Mouse (Mus musculus): ENCODE measurements around the gene Morc4. TPM values are rescaled to one million over a fixed set of nuclear protein-coding genes. Genes with fewer than 3 reads are reported as not detected.

The Morc4 gene
- polyA plus RNA-seq, 1 experiment from 2014 or later = 16.8 TPM

GRCm38 (mm10) chrX:139783045-139783422, 88.4 kb downstream of the Morc4 start:
- Histone ChIP-seq H3K4me1 (ENCODE audit: control insufficient read depth in 2 of 2, insufficient read depth in 2 of 2, low read length in 2 of 2) (peaks cover 0 to 9% of the 10 kb centered on the region in 2 experiments; a peak in 3 of 4 replicates), H3K9me3 (ENCODE audit: control insufficient read depth, low read length) (no peaks in the 10 kb centered on the region), H3K9ac (ENCODE audit: low read length) (no peak overlapping the region), H3K36me3 (ENCODE audit: control insufficient read depth, insufficient read depth, low read length) (no peaks in the 10 kb centered on the region), H3K27me3 (ENCODE audit: control insufficient read depth, insufficient read depth, low read length) (no peaks in the 10 kb centered on the region), H3K4me3 (ENCODE audit: control insufficient read depth in 1 of 2, insufficient read depth in 1 of 2, low read depth in 1 of 2, low read length in 2 of 2) (no peak overlapping the region), H3K27ac (replicated peaks in 1 of 2; ENCODE audit: control insufficient read depth in 1 of 2, insufficient read depth in 1 of 2, low read depth in 2 of 2, low read length in 2 of 2) (no peak overlapping the region), H3K4me2 (ENCODE audit: low read length) (no peak overlapping the region)
- 0 out of 2 replicates have a peak, but pooled peaks have one; percentile 26 for ATAC-seq (ENCODE audit: insufficient number of reproducible peaks, insufficient read depth, low FRiP score, low read depth)
- 56% methylated on average over 3 of the region's 3 CpGs for WGBS

- no peak for ATAC-seq (ENCODE audit: insufficient number of reproducible peaks, insufficient read depth, low FRiP score, low read depth)
- 58% methylated on average over 6 of the region's 6 CpGs for WGBS
- no peaks in the 10 kb centered on the region for H3K36me3 ChIP-seq (ENCODE audit: control insufficient read depth, insufficient read depth, low read length)
- H3K9ac ChIP-seq (ENCODE audit: low read length) = no peak within 1 kb of the TSS
- no peaks in the 10 kb centered on the region for H3K27me3 ChIP-seq (ENCODE audit: control insufficient read depth, insufficient read depth, low read length)
- no peak within 1 kb of the TSS for H3K4me2 ChIP-seq (ENCODE audit: low read length)
- H3K9me3 ChIP-seq (ENCODE audit: control insufficient read depth, low read length) = no peaks in the 10 kb centered on the region
- H3K4me1 ChIP-seq (ENCODE audit: control insufficient read depth in 2 of 2, insufficient read depth in 2 of 2, low read length in 2 of 2) = peaks cover 0 to 9% of the 10 kb centered on the region in 2 experiments; a peak in 3 of 4 replicates
- no peak within 1 kb of the TSS for H3K4me3 ChIP-seq (ENCODE audit: control insufficient read depth in 1 of 2, insufficient read depth in 1 of 2, low read depth in 1 of 2, low read length in 2 of 2)
- H3K27ac ChIP-seq (replicated peaks in 1 of 2; ENCODE audit: control insufficient read depth in 1 of 2, insufficient read depth in 1 of 2, low read depth in 2 of 2, low read length in 2 of 2) = no peak within 1 kb of the TSS
Observed at GRCm38 (mm10) chrX:139782278-139783044, 89.0 kb downstream of the Morc4 start, which contains the start of gene Ripply1. TSS of gene Ripply1 (minus strand) at chrX:139782353.

GRCm38 (mm10) chrX:139781563-139781962, 89.9 kb downstream of the Morc4 start:
- no peak overlapping the region for H3K9ac ChIP-seq (ENCODE audit: low read length)
- peaks cover 0 to 9% of the 10 kb centered on the region in 2 experiments; a peak in 3 of 4 replicates for H3K4me1 ChIP-seq (ENCODE audit: control insufficient read depth in 2 of 2, insufficient read depth in 2 of 2, low read length in 2 of 2)
- H3K9me3 ChIP-seq (ENCODE audit: control insufficient read depth, low read length) = no peaks in the 10 kb centered on the region
- 76% methylated on average over 4 of the region's 4 CpGs for WGBS
- H3K36me3 ChIP-seq (ENCODE audit: control insufficient read depth, insufficient read depth, low read length) = no peaks in the 10 kb centered on the region
- no peak overlapping the region for H3K4me2 ChIP-seq (ENCODE audit: low read length)
- ATAC-seq (ENCODE audit: insufficient number of reproducible peaks, insufficient read depth, low FRiP score, low read depth) = no peak
- no peak overlapping the region for H3K27ac ChIP-seq (replicated peaks in 1 of 2; ENCODE audit: control insufficient read depth in 1 of 2, insufficient read depth in 1 of 2, low read depth in 2 of 2, low read length in 2 of 2)
- no peak overlapping the region for H3K4me3 ChIP-seq (ENCODE audit: control insufficient read depth in 1 of 2, insufficient read depth in 1 of 2, low read depth in 1 of 2, low read length in 2 of 2)
- no peaks in the 10 kb centered on the region for H3K27me3 ChIP-seq (ENCODE audit: control insufficient read depth, insufficient read depth, low read length)

GRCm38 (mm10) chrX:139780988-139781387, 90.5 kb downstream of the Morc4 start:
- no peak for ATAC-seq (ENCODE audit: insufficient number of reproducible peaks, insufficient read depth, low FRiP score, low read depth)
- Histone ChIP-seq H3K4me3 (ENCODE audit: control insufficient read depth in 1 of 2, insufficient read depth in 1 of 2, low read depth in 1 of 2, low read length in 2 of 2) (no peak overlapping the region), H3K27ac (replicated peaks in 1 of 2; ENCODE audit: control insufficient read depth in 1 of 2, insufficient read depth in 1 of 2, low read depth in 2 of 2, low read length in 2 of 2) (no peak overlapping the region), H3K4me2 (ENCODE audit: low read length) (no peak overlapping the region), H3K4me1 (ENCODE audit: control insufficient read depth in 2 of 2, insufficient read depth in 2 of 2, low read length in 2 of 2) (peaks cover 0 to 9% of the 10 kb centered on the region in 2 experiments; a peak in 3 of 4 replicates), H3K27me3 (ENCODE audit: control insufficient read depth, insufficient read depth, low read length) (no peaks in the 10 kb centered on the region), H3K9me3 (ENCODE audit: control insufficient read depth, low read length) (no peaks in the 10 kb centered on the region), H3K9ac (ENCODE audit: low read length) (no peak overlapping the region), H3K36me3 (ENCODE audit: control insufficient read depth, insufficient read depth, low read length) (no peaks in the 10 kb centered on the region)
- WGBS = 27% methylated on average over 3 of the region's 3 CpGs

DNA sequence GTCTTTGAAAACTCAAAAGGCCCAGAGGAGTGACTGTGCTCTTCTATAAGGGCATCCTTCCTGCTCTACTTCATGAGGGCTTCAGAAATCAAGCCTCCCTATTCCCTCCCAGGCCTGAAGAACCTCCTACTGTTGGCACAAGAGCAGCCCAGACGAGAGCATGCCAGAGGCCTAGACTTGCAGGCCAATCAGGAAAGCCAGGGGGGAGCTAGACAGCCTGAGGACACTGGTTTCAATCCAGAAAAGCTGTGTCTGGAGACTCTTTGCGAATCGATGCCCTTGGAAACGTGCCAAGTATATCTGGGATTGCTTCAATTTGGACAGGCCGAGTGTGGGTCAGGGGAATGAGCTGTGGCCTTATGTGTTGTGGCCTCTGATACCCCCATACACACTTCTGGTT, 92.1 kb downstream of the Morc4 start:
- Histone ChIP-seq H3K9ac (ENCODE audit: low read length) (no peak overlapping the region), H3K27me3 (ENCODE audit: control insufficient read depth, insufficient read depth, low read length) (no peaks in the 10 kb centered on the region), H3K4me3 (ENCODE audit: control insufficient read depth in 1 of 2, insufficient read depth in 1 of 2, low read depth in 1 of 2, low read length in 2 of 2) (no peak overlapping the region), H3K4me1 (ENCODE audit: control insufficient read depth in 2 of 2, insufficient read depth in 2 of 2, low read length in 2 of 2) (peaks cover 0 to 13% of the 10 kb centered on the region in 2 experiments; a peak in 2 of 4 replicates), H3K4me2 (ENCODE audit: low read length) (no peak overlapping the region), H3K9me3 (ENCODE audit: control insufficient read depth, low read length) (no peaks in the 10 kb centered on the region), H3K27ac (replicated peaks in 1 of 2; ENCODE audit: control insufficient read depth in 1 of 2, insufficient read depth in 1 of 2, low read depth in 2 of 2, low read length in 2 of 2) (no peak overlapping the region), H3K36me3 (ENCODE audit: control insufficient read depth, insufficient read depth, low read length) (no peaks in the 10 kb centered on the region)
- WGBS = 72% methylated on average over 5 of the region's 5 CpGs
- no peak for ATAC-seq (ENCODE audit: insufficient number of reproducible peaks, insufficient read depth, low FRiP score, low read depth)

- Histone ChIP-seq H3K36me3 (ENCODE audit: control insufficient read depth, insufficient read depth, low read length) (no peaks in the 10 kb centered on the region), H3K4me2 (ENCODE audit: low read length) (no peak overlapping the region), H3K4me3 (ENCODE audit: control insufficient read depth in 1 of 2, insufficient read depth in 1 of 2, low read depth in 1 of 2, low read length in 2 of 2) (no peak overlapping the region), H3K9me3 (ENCODE audit: control insufficient read depth, low read length) (no peaks in the 10 kb centered on the region), H3K9ac (ENCODE audit: low read length) (no peak overlapping the region), H3K4me1 (ENCODE audit: control insufficient read depth in 2 of 2, insufficient read depth in 2 of 2, low read length in 2 of 2) (peaks cover 0 to 13% of the 10 kb centered on the region in 2 experiments; a peak in 2 of 4 replicates), H3K27me3 (ENCODE audit: control insufficient read depth, insufficient read depth, low read length) (no peaks in the 10 kb centered on the region), H3K27ac (replicated peaks in 1 of 2; ENCODE audit: control insufficient read depth in 1 of 2, insufficient read depth in 1 of 2, low read depth in 2 of 2, low read length in 2 of 2) (no peak overlapping the region)
- no peak for ATAC-seq (ENCODE audit: insufficient number of reproducible peaks, insufficient read depth, low FRiP score, low read depth)
- WGBS = 83% methylated on average over 1 of the region's 1 CpGs
Observed at GRCm38 (mm10) chrX:139778886-139779285, 92.6 kb downstream of the Morc4 start.

GRCm38 (mm10) chrX:139777357-139777756, 94.1 kb downstream of the Morc4 start:
- no peak overlapping the region for H3K9ac ChIP-seq (ENCODE audit: low read length)
- H3K27me3 ChIP-seq (ENCODE audit: control insufficient read depth, insufficient read depth, low read length) = no peaks in the 10 kb centered on the region
- H3K4me3 ChIP-seq (ENCODE audit: control insufficient read depth in 1 of 2, insufficient read depth in 1 of 2, low read depth in 1 of 2, low read length in 2 of 2) = no peak overlapping the region
- WGBS = 50% methylated on average over 4 of the region's 4 CpGs
- no peaks in the 10 kb centered on the region for H3K9me3 ChIP-seq (ENCODE audit: control insufficient read depth, low read length)
- peaks cover 0 to 10% of the 10 kb centered on the region in 2 experiments; a peak in 2 of 4 replicates for H3K4me1 ChIP-seq (ENCODE audit: control insufficient read depth in 2 of 2, insufficient read depth in 2 of 2, low read length in 2 of 2)
- H3K27ac ChIP-seq (replicated peaks in 1 of 2; ENCODE audit: control insufficient read depth in 1 of 2, insufficient read depth in 1 of 2, low read depth in 2 of 2, low read length in 2 of 2) = no peak overlapping the region
- no peaks in the 10 kb centered on the region for H3K36me3 ChIP-seq (ENCODE audit: control insufficient read depth, insufficient read depth, low read length)
- H3K4me2 ChIP-seq (ENCODE audit: low read length) = no peak overlapping the region
- ATAC-seq (ENCODE audit: insufficient number of reproducible peaks, insufficient read depth, low FRiP score, low read depth) = no peak

Measured in heart, embryonic 14.5 days (tissue).